Mouse (Mus musculus) layer of hippocampus, postnatal 14 days (tissue): ENCODE results near the gene Dhx16. TPM values are rescaled to one million over a fixed set of nuclear protein-coding genes. Genes with fewer than 3 reads are reported as not detected.

Experiments used
- DNase-seq, 2 experiments: peaks; one replicate each; pipeline ENCODE4 v3.0.0; 2021 to 2022; ENCODE audit warnings: low spot score in 2 of 2, mixed read lengths in 1 of 2
- total RNA-seq, 2 experiments: library from RNA; stranded (reverse); gene quantifications; 2 replicates each; pipeline ENCODE4 v1.2.3; 2021

Dhx16 gene
- total RNA-seq, 2 experiments from 2014 or later, result 30.3 to 33.6 TPM

GRCm38 (mm10) chr17:35887725-35888124 lies 8.1 kb downstream of the Dhx16 start:
- DNase-seq, result no peak

GRCm38 (mm10) chr17:35896781-35897643 lies 17.4 kb downstream of the Dhx16 start, which contains the start of gene 2310061I04Rik:
Gene 2310061I04Rik (minus strand): TSS chr17:35897431.
- DNase-seq, result peak; percentile 91 to 94

- peak in 1 of 2 experiments; percentile 18 for DNase-seq
Observed at GRCm38 (mm10) chr17:35897644-35898573, 18.3 kb downstream of the Dhx16 start.

GRCm38 (mm10) chr17:35900636-35901035 lies 21.0 kb downstream of the Dhx16 start:
- DNase-seq, result no peak

- no peak for DNase-seq
Observed at GRCm38 (mm10) chr17:35903343-35903991, 23.8 kb downstream of the Dhx16 start.

GRCm38 (mm10) chr17:35903992-35904355 lies 24.4 kb downstream of the Dhx16 start:
- no peak for DNase-seq

GRCm38 (mm10) chr17:35905587-35905986 lies 26.0 kb downstream of the Dhx16 start:
- DNase-seq, result no peak

DNA sequence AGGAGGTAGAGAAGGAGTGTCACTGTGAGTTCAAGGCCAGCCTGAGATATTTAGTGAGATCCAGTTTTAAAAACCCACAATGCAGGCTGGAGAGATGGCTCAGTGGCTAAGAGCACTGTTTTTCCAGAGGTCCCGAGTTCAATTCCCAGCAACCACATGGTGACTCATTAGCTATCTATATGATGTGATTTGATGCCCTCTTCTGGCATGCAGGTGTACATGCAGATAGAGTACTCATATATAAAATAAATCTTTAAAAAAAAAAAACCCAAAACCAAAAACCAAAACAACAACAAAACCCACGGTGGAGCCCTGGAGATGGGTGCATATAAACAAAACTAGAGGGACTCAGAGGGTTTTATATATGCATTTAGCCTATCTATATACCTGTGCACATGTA lies 28.0 kb downstream of the Dhx16 start:
- no peak for DNase-seq

DNA sequence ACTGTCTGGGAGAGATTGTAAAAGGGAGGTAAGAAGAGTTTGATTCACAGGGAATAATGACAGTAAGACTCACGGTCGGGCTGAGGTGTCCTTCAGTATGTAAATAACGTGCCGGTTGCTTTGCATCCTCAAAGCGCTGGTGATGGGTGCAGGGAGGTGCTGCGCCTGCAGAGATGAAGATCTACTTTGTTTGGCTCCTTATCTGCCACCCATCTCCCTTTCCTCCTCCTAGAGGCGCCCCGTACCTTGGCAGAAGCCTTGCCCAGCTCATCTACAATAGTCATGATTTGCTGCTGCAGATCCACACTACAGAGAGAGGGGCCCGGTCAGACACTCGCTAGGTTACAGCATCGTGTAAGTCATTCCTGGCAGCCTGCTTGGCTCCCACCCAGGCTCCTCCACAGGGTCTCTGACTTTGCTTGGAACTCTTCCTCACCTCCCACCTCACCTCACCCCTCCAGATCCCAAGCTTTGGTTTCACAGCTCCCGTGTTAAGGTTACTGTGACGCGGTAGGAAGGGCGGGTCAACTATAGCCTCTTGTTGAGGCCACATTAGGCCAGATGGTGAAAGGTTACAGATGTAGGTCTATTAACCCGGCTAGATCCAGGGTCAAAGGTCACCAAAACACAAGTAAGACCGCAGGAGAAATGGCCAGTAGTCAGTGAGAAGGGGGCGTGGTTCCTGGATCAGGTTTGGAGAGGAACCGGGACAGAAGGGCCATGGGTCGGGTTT lies 29.7 kb downstream of the Dhx16 start:
- DNase-seq, result peak in 1 of 2 experiments; percentile 20

DNA sequence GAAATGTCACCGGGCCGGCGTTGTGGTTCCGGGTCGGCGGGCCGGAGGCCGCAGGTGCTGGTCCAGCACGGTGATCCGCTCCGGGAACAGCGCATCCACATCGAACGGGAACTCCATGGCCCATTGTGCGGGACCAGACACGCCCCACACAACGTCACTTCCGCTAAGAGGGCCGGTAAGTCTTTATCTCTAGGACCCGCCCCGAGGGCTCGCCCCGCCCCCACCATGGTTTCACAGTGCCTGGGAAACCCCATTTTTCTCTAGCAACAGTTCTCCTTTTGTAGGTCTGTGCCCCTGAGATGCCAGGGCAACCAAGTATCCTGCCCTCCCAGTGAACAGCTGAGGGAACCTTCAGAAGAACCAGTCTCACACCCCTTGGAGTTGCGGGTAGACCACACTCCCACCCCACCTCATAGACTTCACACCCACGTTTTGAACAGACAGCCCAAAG lies 30.3 kb downstream of the Dhx16 start, which contains the start of gene Atat1:
Gene Atat1 (minus strand): TSS at position 157 of the 451 bp plus-strand sequence.
- peak; percentile 92 to 95 for DNase-seq

- no peak for DNase-seq
Observed at GRCm38 (mm10) chr17:35914975-35915374, 35.4 kb downstream of the Dhx16 start.

GRCm38 (mm10) chr17:35915538-35916296 lies 36.1 kb downstream of the Dhx16 start:
- DNase-seq, result no peak

DNA sequence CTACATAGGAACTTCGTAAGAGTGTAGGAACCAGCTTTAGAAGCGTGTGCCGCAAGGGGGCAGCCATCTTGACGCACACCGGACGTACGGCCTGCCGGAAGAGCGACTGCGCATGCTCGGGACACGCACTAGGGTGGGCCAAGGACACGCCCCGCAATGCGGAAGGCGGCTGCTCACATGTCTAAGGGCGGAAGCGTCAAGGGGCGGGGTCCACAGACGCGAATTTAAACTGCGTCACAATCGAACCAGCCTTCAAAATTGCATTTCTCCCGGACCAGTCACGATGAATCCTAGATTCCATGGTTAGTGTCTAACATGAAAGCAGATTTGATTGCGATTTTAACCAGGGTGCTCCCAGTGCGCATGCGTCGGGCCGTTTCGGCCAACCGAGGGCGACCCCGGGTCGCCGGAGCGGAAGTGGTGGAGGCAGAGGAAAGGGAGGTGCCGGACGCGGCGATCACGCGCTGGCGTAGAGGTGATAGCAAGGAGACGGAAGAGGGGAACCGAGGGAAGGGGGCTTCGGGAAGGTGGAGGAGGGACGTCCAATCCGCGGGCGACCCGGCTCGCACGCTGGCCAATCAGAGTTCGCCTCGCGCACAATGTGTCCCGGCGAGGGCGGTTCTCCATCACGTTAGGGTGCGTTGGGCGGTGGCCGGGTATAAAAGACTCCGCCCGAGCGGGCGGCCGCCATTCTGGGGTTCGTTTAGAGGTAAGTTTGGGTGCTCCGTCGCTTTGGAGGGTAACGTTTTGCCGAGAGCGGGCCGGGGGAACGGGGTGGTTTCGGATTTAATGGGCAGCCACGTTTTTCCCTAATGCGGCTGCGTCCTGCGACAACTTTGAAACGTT lies 36.9 kb downstream of the Dhx16 start, which contains the start of the genes Mrps18b and Ppp1r10:
Gene Mrps18b (minus strand): TSS at position 93 of the 846 bp plus-strand sequence.
Gene Ppp1r10 (plus strand): TSS at position 138 of the 846 bp plus-strand sequence.
- DNase-seq, result peak; percentile 99 to 100

- peak in 1 of 2 experiments; percentile 49 for DNase-seq
Observed at GRCm38 (mm10) chr17:35917143-35917462, 37.5 kb downstream of the Dhx16 start.

GRCm38 (mm10) chr17:35917463-35918251 lies 38.0 kb downstream of the Dhx16 start:
- DNase-seq, result peak; percentile 51 to 88

DNA sequence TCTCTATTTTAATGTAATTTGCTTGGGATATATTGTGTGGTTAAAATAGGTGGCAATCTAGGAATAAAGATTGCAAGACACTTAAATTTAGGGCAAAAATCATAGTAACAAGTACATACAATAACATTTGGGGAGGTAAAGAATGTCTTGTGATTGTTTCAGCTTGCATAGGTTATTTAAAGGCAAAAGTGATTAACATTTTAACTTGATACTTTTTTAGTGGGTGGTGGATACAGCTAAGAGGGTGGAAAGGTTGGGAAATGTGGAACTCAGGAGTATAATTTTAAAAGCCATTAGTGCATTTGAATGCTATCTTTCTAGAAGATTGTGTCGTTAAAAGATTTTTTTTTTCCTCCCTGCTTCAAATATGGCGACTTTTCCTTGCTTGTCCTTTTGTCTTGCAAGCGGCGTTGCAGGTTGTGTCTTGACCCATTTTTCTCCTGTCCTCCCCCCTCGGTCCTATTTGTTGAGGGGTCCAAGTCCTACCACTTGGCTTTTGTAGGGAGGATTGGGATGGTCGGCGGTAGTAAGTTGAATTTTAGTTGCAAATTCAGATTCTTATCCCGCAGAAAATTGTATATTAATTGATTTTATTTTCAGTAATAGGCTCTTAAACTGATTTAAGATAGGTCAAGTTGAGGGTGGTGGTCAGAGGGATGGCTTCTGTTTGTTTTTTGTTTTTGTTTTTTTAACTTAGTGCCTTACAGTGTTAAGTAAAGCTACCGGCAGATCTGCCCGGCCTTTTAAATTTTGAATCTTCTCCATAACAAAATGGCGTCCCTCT lies 38.8 kb downstream of the Dhx16 start:
- peak; percentile 47 to 59 for DNase-seq
